Mouse (Mus musculus) liver, embryonic 12.5 days (tissue): ENCODE measurements around the gene Wsb1. TPM values are rescaled to one million over a fixed set of nuclear protein-coding genes. Genes with fewer than 3 reads are reported as not detected.

ENCODE experiments used
- ATAC-seq: fragments of 200-750 bp; cut with Nextera tagmentation; 2 replicates; pipeline ENCODE4 v1.8.0; 2017; ENCODE audit warnings: moderate number of reproducible peaks, mild to moderate bottlenecking, moderate library complexity
- H3K27ac ChIP-seq: fragments of 300-500 bp; sonication (generic); 2 replicates; pipeline ENCODE4 v1.5.1; 2016; ENCODE audit warnings: mild to moderate bottlenecking
- H3K27me3 ChIP-seq: fragments of 300-500 bp; sonication (generic); replicated peaks from 2 replicates; pipeline ENCODE4 v1.6.1; 2016; ENCODE audit warnings: mild to moderate bottlenecking, moderate library complexity
- H3K36me3 ChIP-seq: fragments of 300-500 bp; sonication (generic); 2 replicates; pipeline ENCODE4 v1.6.1; 2016; ENCODE audit warnings: mild to moderate bottlenecking, moderate library complexity
- H3K4me1 ChIP-seq: fragments of 300-500 bp; sonication (generic); 2 replicates; pipeline ENCODE4 v1.6.1; 2016
- H3K4me2 ChIP-seq: fragments of 300-500 bp; sonication (generic); 2 replicates; pipeline ENCODE4 v1.6.1; 2016; ENCODE audit warnings: mild to moderate bottlenecking, moderate library complexity
- H3K4me3 ChIP-seq: fragments of 300-500 bp; sonication (generic); 2 replicates; pipeline ENCODE4 v1.5.1; 2016; ENCODE audit warnings: mild to moderate bottlenecking, moderate library complexity
- H3K9ac ChIP-seq: fragments of 300-500 bp; sonication (generic); 2 replicates; pipeline ENCODE4 v1.6.1; 2016; ENCODE audit warnings: mild to moderate bottlenecking, moderate library complexity
- H3K9me3 ChIP-seq: fragments of 300-500 bp; sonication (generic); replicated peaks from 2 replicates; pipeline ENCODE4 v1.6.1; 2016; ENCODE audit warnings: mild to moderate bottlenecking, moderate library complexity
- WGBS: fragments of 180-500 bp; shearing (Covaris S2); methylation state at CpG from one replicate; pipeline ENCODE4 v1.1.7; 2016; ENCODE audit not compliant: insufficient replicate concordance; 5-methylcytosine and 5-hydroxymethylcytosine counted together
- polyA plus RNA-seq: library from polyadenylated mRNA; unstranded; fragments of >200 nt; fragmentation: Nextera tagmentation; extraction: Ambion mirVana; gene quantifications from 2 replicates; pipeline ENCODE4 v1.2.1, GENCODE M21; 2016

Gene Wsb1
- polyA plus RNA-seq, 1 experiment from 2014 or later, result 56.4 TPM

GRCm38 (mm10) chr11:79288913-79289640, 34.6 kb upstream of the Wsb1 start:
- no peaks in the 10 kb centered on the region for H3K27me3 ChIP-seq
- 0 out of 2 replicates have a peak, but pooled peaks cover 3% of the 10 kb centered on the region for H3K9me3 ChIP-seq
- H3K36me3 ChIP-seq, result no peaks in the 10 kb centered on the region
- H3K4me1 ChIP-seq, result peaks cover 24% of the 10 kb centered on the region
- H3K27ac ChIP-seq, result no peak overlapping the region
- no peak for ATAC-seq
- no peak overlapping the region for H3K4me2 ChIP-seq
- H3K4me3 ChIP-seq, result no peak overlapping the region
- no peak overlapping the region for H3K9ac ChIP-seq
- 80% methylated on average over 5 of the region's 5 CpGs for WGBS

DNA sequence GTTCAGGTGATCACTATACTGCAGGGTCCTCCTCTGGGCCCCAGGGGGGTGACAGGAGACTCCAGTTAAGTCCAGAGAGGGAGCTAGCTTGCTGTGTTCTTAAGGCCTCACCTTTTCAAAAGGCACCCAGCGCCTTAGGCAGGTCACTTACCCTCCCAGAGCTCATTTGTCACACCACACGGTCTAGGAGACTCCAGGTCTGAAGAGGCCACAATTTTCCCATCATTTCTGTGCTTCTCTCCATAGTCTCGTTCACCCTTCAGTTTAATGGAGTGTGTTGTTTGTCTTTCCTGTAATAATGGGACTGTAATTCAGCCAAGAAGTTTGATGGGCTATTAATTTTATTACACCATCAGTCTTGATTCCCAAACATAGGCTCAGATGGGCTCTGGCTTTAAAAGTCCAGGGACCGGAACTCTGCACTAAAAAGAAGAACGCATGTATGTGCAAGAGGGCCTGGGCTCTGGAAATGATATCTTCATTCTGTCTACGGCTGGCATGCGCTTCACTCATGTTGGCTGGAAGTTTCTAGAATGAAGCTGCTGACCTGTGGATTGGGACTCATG, 33.9 kb upstream of the Wsb1 start:
- Histone ChIP-seq H3K4me2 (no peak overlapping the region), H3K27ac (peak overlapping the region; percentile 59; the same call in 1 of the 2 replicates), H3K4me1 (peaks cover 24% of the 10 kb centered on the region), H3K9me3 (0 out of 2 replicates have a peak, but pooled peaks cover 3% of the 10 kb centered on the region), H3K4me3 (no peak overlapping the region), H3K36me3 (no peaks in the 10 kb centered on the region), H3K9ac (no peak overlapping the region), H3K27me3 (no peaks in the 10 kb centered on the region)
- 78% methylated on average over 7 of the region's 7 CpGs for WGBS
- no peak for ATAC-seq

- peak; percentile 22; the same call in 1 of the 2 replicates for ATAC-seq
- Histone ChIP-seq H3K4me3 (no peak overlapping the region), H3K4me1 (peaks cover 24% of the 10 kb centered on the region), H3K27ac (peak overlapping the region; percentile 71), H3K9me3 (0 out of 2 replicates have a peak, but pooled peaks cover 3% of the 10 kb centered on the region), H3K4me2 (peak overlapping the region; percentile 45), H3K36me3 (no peaks in the 10 kb centered on the region), H3K9ac (no peak overlapping the region), H3K27me3 (no peaks in the 10 kb centered on the region)
- WGBS, result 29% methylated on average over 6 of the region's 6 CpGs
Measured at GRCm38 (mm10) chr11:79287447-79287846, 33.0 kb upstream of the Wsb1 start.

- peak; percentile 45 for ATAC-seq
- H3K4me2 ChIP-seq, result peak overlapping the region; percentile 45
Measured at GRCm38 (mm10) chr11:79286305-79286799, 31.9 kb upstream of the Wsb1 start.

DNA sequence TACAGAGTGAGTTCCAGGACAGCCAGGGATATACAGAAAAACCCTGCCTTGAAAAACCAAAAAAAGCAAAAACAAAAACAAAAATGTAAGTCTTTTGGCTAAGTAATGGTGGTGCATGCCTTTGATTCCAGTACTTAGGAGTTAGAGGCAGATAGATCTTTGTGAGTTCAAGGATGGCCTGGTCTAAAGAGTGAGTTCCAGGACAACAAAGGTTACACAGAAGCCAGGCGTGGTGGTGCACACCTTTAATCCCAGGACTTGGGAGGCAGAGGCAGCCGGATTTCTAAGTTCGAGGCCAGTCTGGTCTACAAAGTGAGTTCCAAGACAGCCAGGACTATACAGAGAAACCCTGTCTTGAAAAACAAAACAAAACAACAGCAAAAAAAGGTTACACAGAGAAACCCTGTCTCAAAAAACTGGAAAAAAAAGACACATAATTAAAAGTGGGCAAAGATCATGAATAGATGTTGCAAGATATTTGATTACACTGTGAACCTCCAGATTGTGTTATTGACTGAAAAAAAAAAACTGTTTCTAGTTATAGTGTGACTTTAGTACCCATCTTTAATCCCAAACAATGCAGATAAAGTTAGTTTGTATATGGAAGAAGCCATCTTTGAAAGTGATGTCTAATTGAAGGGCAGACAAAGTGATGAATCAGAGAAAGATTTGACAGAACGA, 29.0 kb upstream of the Wsb1 start:
- Histone ChIP-seq H3K9ac (no peak overlapping the region), H3K4me1 (peaks cover 35% of the 10 kb centered on the region), H3K27ac (no peak overlapping the region), H3K27me3 (no peaks in the 10 kb centered on the region), H3K4me2 (no peak overlapping the region), H3K4me3 (no peak overlapping the region), H3K9me3 (0 out of 2 replicates have a peak, but pooled peaks cover 3% of the 10 kb centered on the region), H3K36me3 (no peaks in the 10 kb centered on the region)
- WGBS, result 69% methylated on average over 4 of the region's 4 CpGs
- no peak for ATAC-seq

More at GRCm38 (mm10) chr11:79286305-79286799, 31.9 kb upstream of the Wsb1 start:
- Histone ChIP-seq H3K9me3 (0 out of 2 replicates have a peak, but pooled peaks cover 3% of the 10 kb centered on the region), H3K9ac (0 out of 2 replicates have a peak overlapping the region, but pooled peaks have one; percentile 24), H3K36me3 (no peaks in the 10 kb centered on the region), H3K4me1 (peaks cover 25% of the 10 kb centered on the region), H3K4me3 (no peak overlapping the region), H3K27me3 (no peaks in the 10 kb centered on the region), H3K27ac (peak overlapping the region; percentile 77)
- 13% methylated on average over 9 of the region's 9 CpGs for whole genome bisulfite sequencing

DNA sequence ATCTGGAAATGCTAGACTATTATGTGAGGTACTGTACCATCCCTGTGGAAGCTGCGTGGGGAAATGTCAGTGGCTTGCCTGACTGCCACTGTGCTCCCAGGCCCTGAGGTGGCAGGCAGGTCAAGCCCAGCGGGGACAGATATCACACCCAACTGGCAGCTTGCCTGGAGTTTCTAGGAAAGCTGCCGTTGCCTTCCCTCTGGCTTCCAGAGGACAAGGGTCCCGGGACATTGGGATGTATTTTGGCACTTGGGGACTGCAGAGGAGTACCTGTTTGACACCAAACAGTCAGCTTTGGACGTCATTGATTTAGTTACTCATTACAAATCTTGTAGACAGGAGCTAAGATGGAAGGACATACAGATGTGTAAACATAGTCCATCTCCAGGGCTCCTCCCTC, 26.9 kb upstream of the Wsb1 start:
- Histone ChIP-seq H3K4me3 (no peak overlapping the region), H3K4me1 (peaks cover 18% of the 10 kb centered on the region), H3K27ac (no peak overlapping the region), H3K4me2 (no peak overlapping the region), H3K9ac (no peak overlapping the region), H3K9me3 (0 out of 2 replicates have a peak, but pooled peaks cover 3% of the 10 kb centered on the region), H3K27me3 (no peaks in the 10 kb centered on the region), H3K36me3 (no peaks in the 10 kb centered on the region)
- no peak for ATAC-seq
- 56% methylated on average over 5 of the region's 5 CpGs for whole genome bisulfite sequencing

- ATAC-seq, result no peak
- Histone ChIP-seq H3K4me2 (no peak overlapping the region), H3K9me3 (0 out of 2 replicates have a peak, but pooled peaks cover 3% of the 10 kb centered on the region), H3K36me3 (no peaks in the 10 kb centered on the region), H3K9ac (no peak overlapping the region), H3K4me1 (peaks cover 12% of the 10 kb centered on the region; the same call in 1 of the 2 replicates), H3K4me3 (no peak overlapping the region), H3K27me3 (no peaks in the 10 kb centered on the region), H3K27ac (no peak overlapping the region)
- 44% methylated on average over 2 of the region's 2 CpGs for WGBS
Measured at GRCm38 (mm10) chr11:79279732-79280405, 25.4 kb upstream of the Wsb1 start.

DNA sequence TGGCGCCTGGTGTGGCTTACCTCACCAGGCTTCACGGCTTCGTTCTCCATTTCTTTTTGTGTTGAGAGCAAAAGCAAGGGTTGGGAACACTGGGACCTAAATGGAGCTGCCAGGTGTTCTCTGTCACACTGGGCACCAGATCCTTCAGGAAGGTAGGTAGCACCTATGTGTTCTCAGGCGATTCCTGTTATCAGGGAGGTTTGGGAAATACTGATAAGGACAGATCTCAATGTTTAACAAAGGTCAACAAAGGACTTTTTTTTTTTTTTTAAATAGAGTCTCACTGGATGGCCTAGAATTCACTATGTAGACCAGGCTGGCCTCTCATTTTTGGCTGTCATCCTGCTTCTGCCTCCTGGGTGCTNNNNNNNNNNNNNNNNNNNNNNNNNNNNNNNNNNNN, 19.3 kb upstream of the Wsb1 start:
- Histone ChIP-seq H3K27ac (no peak overlapping the region), H3K9ac (no peak overlapping the region), H3K4me1 (peaks cover 4% of the 10 kb centered on the region; the same call in 1 of the 2 replicates), H3K36me3 (no peaks in the 10 kb centered on the region), H3K27me3 (no peaks in the 10 kb centered on the region), H3K4me2 (no peak overlapping the region), H3K4me3 (no peak overlapping the region), H3K9me3 (no peaks in the 10 kb centered on the region)
- WGBS, result 51% methylated on average over 4 of the region's 4 CpGs
- ATAC-seq, result no peak

- no peaks in the 10 kb centered on the region for H3K27me3 ChIP-seq
- no peak for ATAC-seq
- no peak overlapping the region for H3K4me2 ChIP-seq
- WGBS, result 50% methylated on average over 4 of the region's 4 CpGs
- H3K9me3 ChIP-seq, result no peaks in the 10 kb centered on the region
- no peaks in the 10 kb centered on the region for H3K36me3 ChIP-seq
- no peak overlapping the region for H3K4me3 ChIP-seq
- H3K9ac ChIP-seq, result no peak overlapping the region
- H3K4me1 ChIP-seq, result no peaks in the 10 kb centered on the region
- H3K27ac ChIP-seq, result no peak overlapping the region
Measured at GRCm38 (mm10) chr11:79273039-79273438, 18.6 kb upstream of the Wsb1 start.

- no peak overlapping the region for H3K9ac ChIP-seq
- no peak for ATAC-seq
- WGBS, result 18% methylated on average over 1 of the region's 1 CpGs
Measured at GRCm38 (mm10) chr11:79267171-79267570, 12.7 kb upstream of the Wsb1 start.

GRCm38 (mm10) chr11:79264376-79264775, 9.9 kb upstream of the Wsb1 start:
- Histone ChIP-seq H3K9me3 (no peaks in the 10 kb centered on the region), H3K4me2 (no peak overlapping the region), H3K36me3 (no peaks in the 10 kb centered on the region), H3K27ac (no peak overlapping the region), H3K9ac (no peak overlapping the region), H3K4me3 (no peak overlapping the region), H3K4me1 (no peaks in the 10 kb centered on the region), H3K27me3 (peaks cover 3% of the 10 kb centered on the region; the same call in 1 of the 2 replicates)
- no peak for ATAC-seq
- 47% methylated on average over 3 of the region's 3 CpGs for WGBS

More at GRCm38 (mm10) chr11:79267171-79267570, 12.7 kb upstream of the Wsb1 start:
- H3K9me3 ChIP-seq, result no peaks in the 10 kb centered on the region
- H3K4me3 ChIP-seq, result no peak overlapping the region
- peaks cover 3% of the 10 kb centered on the region; the same call in 1 of the 2 replicates for H3K27me3 ChIP-seq
- H3K4me2 ChIP-seq, result no peak overlapping the region
- no peaks in the 10 kb centered on the region for H3K4me1 ChIP-seq
- no peak overlapping the region for H3K27ac ChIP-seq
- H3K36me3 ChIP-seq, result no peaks in the 10 kb centered on the region
